Mouse (Mus musculus): ENCODE measurements around the gene Pak1ip1. TPM values are rescaled to one million over a fixed set of nuclear protein-coding genes. Genes with fewer than 3 reads are reported as not detected.

Gene Pak1ip1
- total RNA-seq (2012; rRNA removed) = 92.4 and 117 TPM in 2 replicates

DNA sequence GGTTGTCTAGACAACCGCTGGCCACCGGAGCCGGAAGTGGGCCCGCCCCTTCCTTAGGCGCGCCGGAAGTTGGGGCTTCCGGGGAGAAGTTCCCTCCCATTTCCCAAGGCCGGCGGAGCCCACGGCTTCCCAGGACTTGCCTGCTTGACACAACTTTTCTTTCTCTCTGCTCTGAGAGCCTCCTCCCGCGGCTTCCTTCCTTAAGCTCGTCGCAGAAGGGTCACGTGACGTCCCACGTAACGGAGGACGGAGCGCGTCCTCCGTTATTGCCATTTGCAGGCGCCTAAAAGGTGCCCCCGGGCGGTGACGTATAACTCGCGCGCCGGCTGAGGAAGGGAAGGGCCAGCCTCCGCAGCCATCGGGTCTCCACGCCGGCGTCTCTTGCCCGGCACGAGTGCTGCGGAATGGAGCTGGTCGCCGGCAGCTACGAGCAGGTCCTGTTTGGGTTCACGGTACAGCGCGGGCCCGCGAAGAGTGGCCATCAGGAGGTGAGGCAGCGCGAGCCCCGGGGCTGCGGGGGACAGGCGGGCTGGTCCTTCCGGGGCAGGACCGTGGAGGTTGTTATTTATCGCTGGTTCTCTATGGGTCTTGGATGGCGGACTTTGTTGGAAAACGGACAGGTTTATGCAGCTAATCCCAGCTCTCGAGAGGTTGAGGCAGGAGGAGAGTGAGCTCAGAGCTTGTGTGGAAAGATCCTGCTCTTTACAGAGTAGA lies at the start of gene Pak1ip1:
Gene Pak1ip1, plus strand, starts transcription at position 98 of the 714 bp plus-strand sequence.
- in situ Hi-C loops (cut with MboI; ENCODE audit: low sequenced_read_pairs in 2 of 2, unreplicated experiment in 2 of 2) = no loop called here
- H3K4me3 ChIP-seq (ENCODE audit: insufficient read depth in 1 of 2, low read depth in 1 of 2, low read length in 2 of 2, poor library complexity in 1 of 2, severe bottlenecking in 1 of 2) = peak within 1 kb of the TSS; percentile 94 to 100
- H3K9ac ChIP-seq (ENCODE audit: insufficient read depth, low read depth, low read length, poor library complexity, severe bottlenecking) = peak within 1 kb of the TSS; percentile 100
- peak within 1 kb of the TSS; percentile 94 for H3K27ac ChIP-seq (ENCODE audit: insufficient read depth, low read depth, low read length, poor library complexity, severe bottlenecking)
- peak; percentile 88 for DNase-seq (ENCODE audit: low read depth, low spot score)
- H3K4me1 ChIP-seq (ENCODE audit: control insufficient read depth in 2 of 2, insufficient read depth in 2 of 2, low read length in 2 of 2, poor library complexity in 1 of 2) = peaks cover 3 to 5% of the 10 kb centered on the region in 2 experiments; a peak in 2 of 4 replicates
- H3K9me3 ChIP-seq (ENCODE audit: control insufficient read depth, insufficient read depth, low read depth, low read length) = no peaks in the 10 kb centered on the region
- peaks cover 11% of the 10 kb centered on the region for H3K36me3 ChIP-seq (ENCODE audit: control insufficient read depth, insufficient read depth, low read length, poor library complexity, severe bottlenecking)
- no peak for TF ChIP-seq CHD2 (IDR thresholded peaks at IDR 0.05; ENCODE audit: low read depth, low read length)
- TF ChIP-seq HCFC1 (IDR thresholded peaks at IDR 0.05; ENCODE audit: borderline replicate concordance, insufficient read depth, low read length) = peak; percentile 78

DNA sequence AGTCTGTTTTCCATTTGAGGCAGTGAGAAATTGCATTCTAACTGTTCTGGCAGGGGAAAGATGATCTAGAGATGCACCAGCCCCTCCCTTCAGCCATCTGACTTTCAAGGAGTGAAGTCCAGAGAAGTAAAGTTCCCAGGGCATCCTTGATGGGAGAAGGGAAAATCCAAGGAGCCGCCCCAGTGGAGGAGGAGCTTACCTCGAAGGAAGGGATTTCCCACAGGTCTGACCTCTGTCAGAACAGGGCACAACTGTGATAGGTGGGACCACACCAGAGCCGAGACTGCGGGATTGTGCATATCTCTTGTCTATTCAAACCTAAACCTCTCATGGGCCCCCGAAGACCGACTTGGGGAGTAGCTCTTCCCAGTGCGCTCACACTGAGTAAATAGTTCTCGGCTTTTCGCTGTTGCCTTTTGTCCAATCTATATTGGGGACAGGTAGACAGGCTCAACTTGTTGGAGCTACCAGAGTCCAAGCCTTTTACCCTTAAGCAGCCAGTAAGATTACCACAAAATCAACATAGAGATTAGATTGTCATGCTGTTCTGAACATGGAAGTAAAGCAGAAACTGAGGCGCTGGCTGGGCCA lies 49.3 kb upstream of the Pak1ip1 start:
- H3K9me3 ChIP-seq (ENCODE audit: control insufficient read depth, insufficient read depth, low read depth, low read length) = no peaks in the 10 kb centered on the region
- no peak for DNase-seq (ENCODE audit: low read depth, low spot score)
- TF ChIP-seq HCFC1 (IDR thresholded peaks at IDR 0.05; ENCODE audit: borderline replicate concordance, insufficient read depth, low read length) (no peak), ZNF384 (IDR thresholded peaks at IDR 0.05; ENCODE audit: low read depth, low read length) (no peak), ZC3H11A (IDR thresholded peaks at IDR 0.05; ENCODE audit: borderline replicate concordance, low read depth, low read length) (no peak), MAFK (IDR thresholded peaks at IDR 0.05; ENCODE audit: insufficient read depth, low read depth, low read length) (no peak), CHD2 (IDR thresholded peaks at IDR 0.05; ENCODE audit: low read depth, low read length) (no peak)
- peaks cover 4 to 17% of the 10 kb centered on the region in 2 experiments; a peak in 3 of 4 replicates for H3K4me1 ChIP-seq (ENCODE audit: control insufficient read depth in 2 of 2, insufficient read depth in 2 of 2, low read length in 2 of 2, poor library complexity in 1 of 2)
- H3K36me3 ChIP-seq (ENCODE audit: control insufficient read depth, insufficient read depth, low read length, poor library complexity, severe bottlenecking) = peaks cover 19% of the 10 kb centered on the region
- H3K9ac ChIP-seq (ENCODE audit: insufficient read depth, low read depth, low read length, poor library complexity, severe bottlenecking) = no peak overlapping the region
- in situ Hi-C loops (cut with MboI; ENCODE audit: low sequenced_read_pairs in 2 of 2, unreplicated experiment in 2 of 2) = no loop called here
- H3K4me3 ChIP-seq (ENCODE audit: insufficient read depth in 1 of 2, low read depth in 1 of 2, low read length in 2 of 2, poor library complexity in 1 of 2, severe bottlenecking in 1 of 2) = peak overlapping the region in 1 of 2 experiments; percentile 5; a peak in 1 of 4 replicates
- no peak overlapping the region; the same call in 1 of the 2 replicates for H3K27ac ChIP-seq (ENCODE audit: insufficient read depth, low read depth, low read length, poor library complexity, severe bottlenecking)

DNA sequence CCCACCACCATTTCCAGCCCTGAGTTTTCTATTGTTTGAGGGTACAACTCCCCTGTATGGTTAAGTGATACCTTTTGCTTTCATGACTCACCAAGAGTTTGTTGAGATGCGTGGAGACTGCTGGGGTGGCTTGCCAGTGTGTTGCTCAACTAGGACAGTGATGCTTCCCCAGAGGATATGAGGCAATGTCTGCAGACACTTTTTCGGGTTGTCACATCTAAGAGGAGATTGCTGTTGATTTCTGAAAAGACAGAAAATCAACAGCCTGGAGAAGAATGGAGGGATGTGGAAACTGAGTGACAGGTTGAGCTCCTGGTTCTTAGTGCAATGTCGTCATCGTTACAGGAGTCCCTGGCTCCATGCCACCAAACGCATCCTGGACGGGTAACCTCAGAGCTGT lies 47.6 kb upstream of the Pak1ip1 start:
- no peak for DNase-seq (ENCODE audit: low read depth, low spot score)
- H3K9me3 ChIP-seq (ENCODE audit: control insufficient read depth, insufficient read depth, low read depth, low read length) = no peaks in the 10 kb centered on the region
- H3K9ac ChIP-seq (ENCODE audit: insufficient read depth, low read depth, low read length, poor library complexity, severe bottlenecking) = no peak overlapping the region
- no peak for TF ChIP-seq ZC3H11A (IDR thresholded peaks at IDR 0.05; ENCODE audit: borderline replicate concordance, low read depth, low read length)
- TF ChIP-seq ZNF384 (IDR thresholded peaks at IDR 0.05; ENCODE audit: low read depth, low read length) = no peak
- TF ChIP-seq MAFK (IDR thresholded peaks at IDR 0.05; ENCODE audit: insufficient read depth, low read depth, low read length) = no peak
- no peak for TF ChIP-seq HCFC1 (IDR thresholded peaks at IDR 0.05; ENCODE audit: borderline replicate concordance, insufficient read depth, low read length)
- TF ChIP-seq CHD2 (IDR thresholded peaks at IDR 0.05; ENCODE audit: low read depth, low read length) = no peak
- H3K4me3 ChIP-seq (ENCODE audit: insufficient read depth in 1 of 2, low read depth in 1 of 2, low read length in 2 of 2, poor library complexity in 1 of 2, severe bottlenecking in 1 of 2) = no peak overlapping the region
- peaks cover 34% of the 10 kb centered on the region for H3K36me3 ChIP-seq (ENCODE audit: control insufficient read depth, insufficient read depth, low read length, poor library complexity, severe bottlenecking)
- H3K4me1 ChIP-seq (ENCODE audit: control insufficient read depth in 2 of 2, insufficient read depth in 2 of 2, low read length in 2 of 2, poor library complexity in 1 of 2) = peaks cover 4 to 11% of the 10 kb centered on the region in 2 experiments; a peak in 3 of 4 replicates
- H3K27ac ChIP-seq (ENCODE audit: insufficient read depth, low read depth, low read length, poor library complexity, severe bottlenecking) = no peak overlapping the region
- in situ Hi-C loops (cut with MboI; ENCODE audit: low sequenced_read_pairs in 2 of 2, unreplicated experiment in 2 of 2) = no loop called here

DNA sequence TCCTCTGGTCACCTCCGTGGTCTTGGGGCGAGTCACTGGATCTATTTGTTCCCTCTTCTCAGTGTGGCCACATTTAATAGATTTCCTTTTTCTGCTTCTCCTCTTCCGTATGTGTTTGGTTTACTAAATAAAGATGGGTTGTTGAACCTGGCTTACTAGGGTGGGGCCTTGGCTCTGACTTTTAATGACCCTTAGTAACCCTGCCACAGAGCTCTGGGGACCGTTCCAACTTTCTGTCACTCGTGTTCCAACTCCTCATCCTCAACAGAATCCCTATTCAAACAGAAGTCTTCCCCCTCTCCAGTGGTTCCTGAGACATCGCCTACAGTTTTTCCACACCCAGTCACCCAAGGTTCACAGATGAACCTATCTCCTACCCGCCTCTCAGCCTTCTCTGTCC lies 45.0 kb upstream of the Pak1ip1 start:
- in situ Hi-C loops (cut with MboI; ENCODE audit: low sequenced_read_pairs in 2 of 2, unreplicated experiment in 2 of 2) = no loop called here

More for the DNA sequence above, 45.0 kb upstream of the Pak1ip1 start:
- no peak for DNase-seq (ENCODE audit: low read depth, low spot score)
- TF ChIP-seq ZNF384 (IDR thresholded peaks at IDR 0.05; ENCODE audit: low read depth, low read length) (no peak), HCFC1 (IDR thresholded peaks at IDR 0.05; ENCODE audit: borderline replicate concordance, insufficient read depth, low read length) (no peak), ZC3H11A (IDR thresholded peaks at IDR 0.05; ENCODE audit: borderline replicate concordance, low read depth, low read length) (no peak), CHD2 (IDR thresholded peaks at IDR 0.05; ENCODE audit: low read depth, low read length) (no peak), MAFK (IDR thresholded peaks at IDR 0.05; ENCODE audit: insufficient read depth, low read depth, low read length) (no peak)
- Histone ChIP-seq H3K27ac (ENCODE audit: insufficient read depth, low read depth, low read length, poor library complexity, severe bottlenecking) (no peak overlapping the region), H3K9me3 (ENCODE audit: control insufficient read depth, insufficient read depth, low read depth, low read length) (no peaks in the 10 kb centered on the region), H3K4me3 (ENCODE audit: insufficient read depth in 1 of 2, low read depth in 1 of 2, low read length in 2 of 2, poor library complexity in 1 of 2, severe bottlenecking in 1 of 2) (no peak overlapping the region), H3K9ac (ENCODE audit: insufficient read depth, low read depth, low read length, poor library complexity, severe bottlenecking) (no peak overlapping the region), H3K4me1 (ENCODE audit: control insufficient read depth in 2 of 2, insufficient read depth in 2 of 2, low read length in 2 of 2, poor library complexity in 1 of 2) (peaks cover 4 to 11% of the 10 kb centered on the region in 2 experiments; a peak in 3 of 4 replicates), H3K36me3 (ENCODE audit: control insufficient read depth, insufficient read depth, low read length, poor library complexity, severe bottlenecking) (peaks cover 40% of the 10 kb centered on the region)
